Mouse (Mus musculus) cerebellum, adult 2 months (tissue): ENCODE measurements around the gene Stat5b. TPM values are rescaled to one million over a fixed set of nuclear protein-coding genes. Genes with fewer than 3 reads are reported as not detected.

Experiments used
- DNase-seq, 2 experiments: peaks; one replicate each; pipeline ENCODE4 v3.0.0; 2021
- H3K27ac ChIP-seq: fragments of 200-500 bp; 2 replicates; pipeline ENCODE4 v1.5.1; 2012; ENCODE audit warnings: low read length, control low read depth, inconsistent platforms; ENCODE audit not compliant: insufficient read depth
- H3K27me3 ChIP-seq: fragments of 200-500 bp; 2 replicates; pipeline ENCODE4 v1.6.1; 2012; ENCODE audit warnings: inconsistent platforms, mild to moderate bottlenecking, low read length, moderate library complexity; ENCODE audit not compliant: control insufficient read depth, insufficient read depth
- H3K4me1 ChIP-seq: fragments of 200-500 bp; 2 replicates; pipeline ENCODE4 v1.6.1; 2011; ENCODE audit warnings: low read length; ENCODE audit not compliant: control insufficient read depth, insufficient read depth
- H3K4me3 ChIP-seq: fragments of 200-500 bp; replicated peaks from 2 replicates; pipeline ENCODE3; 2011; ENCODE audit warnings: mild to moderate bottlenecking, low read depth, low read length, control low read depth; ENCODE audit not compliant: insufficient read depth
- CTCF ChIP-seq: fragments of 200-500 bp; IDR thresholded peaks from 2 replicates; pipeline ENCODE4 v1.5.1; 2011; ENCODE audit warnings: low read depth, mild to moderate bottlenecking, control low read depth, low read length, moderate library complexity, borderline replicate concordance; ENCODE audit not compliant: insufficient read depth
- POLR2A ChIP-seq: fragments of 200-500 bp; IDR thresholded peaks from 2 replicates; pipeline ENCODE4 v1.6.1; 2011; ENCODE audit warnings: low read length, control low read depth, borderline replicate concordance; ENCODE audit not compliant: insufficient read depth
- WGBS: fragments of 180-500 bp; shearing (Covaris S2); methylation state at CpG from one replicate; pipeline ENCODE4 v1.1.7; 2018; 5-methylcytosine and 5-hydroxymethylcytosine counted together
- polyA plus RNA-seq: library from polyadenylated mRNA; depleted of rRNA; stranded (reverse); fragments of >200 nt; gene quantifications from 2 replicates; pipeline ENCODE4 v1.2.3, GENCODE M21; 2012

Stat5b gene
- polyA plus RNA-seq, 1 experiment: 33.6 TPM

GRCm38 (mm10) chr11:100811132-100811531 lies 39.4 kb downstream of the Stat5b start:
- no peaks in the 10 kb centered on the region for H3K27me3 ChIP-seq
- DNase-seq: no peak
- H3K27ac ChIP-seq: no peak overlapping the region
- H3K4me3 ChIP-seq: no peak overlapping the region
- no peak for TF ChIP-seq POLR2A
- TF ChIP-seq CTCF: 0 out of 2 replicates have a peak, but pooled peaks have one; percentile 19
- H3K4me1 ChIP-seq: no peaks in the 10 kb centered on the region; the same call in 1 of the 2 replicates
- WGBS: 94% methylated on average over 2 of the region's 2 CpGs

DNA sequence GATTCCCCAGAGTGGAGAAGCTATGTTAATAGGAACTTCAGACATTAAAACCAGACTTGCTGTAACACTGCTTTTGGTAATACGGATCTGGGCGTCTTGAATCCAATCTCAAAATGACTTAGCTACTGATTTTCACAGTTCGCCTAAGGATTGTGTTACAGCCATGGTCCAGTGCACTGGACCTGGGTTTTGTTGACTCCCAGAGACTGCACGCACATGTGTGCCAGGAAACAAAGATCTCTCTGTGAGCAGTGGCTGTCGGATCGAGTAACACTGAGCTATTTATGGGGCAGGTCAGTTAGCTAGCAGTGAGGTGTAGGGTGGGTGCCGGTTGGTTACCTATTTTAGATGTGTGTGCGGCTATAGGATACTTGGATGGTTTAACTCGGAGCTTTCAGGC lies 40.0 kb downstream of the Stat5b start:
- 87% methylated on average over 9 of the region's 9 CpGs for WGBS
- H3K4me3 ChIP-seq: no peak overlapping the region
- H3K27ac ChIP-seq: no peak overlapping the region
- no peaks in the 10 kb centered on the region for H3K4me1 ChIP-seq
- no peaks in the 10 kb centered on the region for H3K27me3 ChIP-seq
- TF ChIP-seq CTCF (no peak), POLR2A (no peak)
- no peak for DNase-seq

DNA sequence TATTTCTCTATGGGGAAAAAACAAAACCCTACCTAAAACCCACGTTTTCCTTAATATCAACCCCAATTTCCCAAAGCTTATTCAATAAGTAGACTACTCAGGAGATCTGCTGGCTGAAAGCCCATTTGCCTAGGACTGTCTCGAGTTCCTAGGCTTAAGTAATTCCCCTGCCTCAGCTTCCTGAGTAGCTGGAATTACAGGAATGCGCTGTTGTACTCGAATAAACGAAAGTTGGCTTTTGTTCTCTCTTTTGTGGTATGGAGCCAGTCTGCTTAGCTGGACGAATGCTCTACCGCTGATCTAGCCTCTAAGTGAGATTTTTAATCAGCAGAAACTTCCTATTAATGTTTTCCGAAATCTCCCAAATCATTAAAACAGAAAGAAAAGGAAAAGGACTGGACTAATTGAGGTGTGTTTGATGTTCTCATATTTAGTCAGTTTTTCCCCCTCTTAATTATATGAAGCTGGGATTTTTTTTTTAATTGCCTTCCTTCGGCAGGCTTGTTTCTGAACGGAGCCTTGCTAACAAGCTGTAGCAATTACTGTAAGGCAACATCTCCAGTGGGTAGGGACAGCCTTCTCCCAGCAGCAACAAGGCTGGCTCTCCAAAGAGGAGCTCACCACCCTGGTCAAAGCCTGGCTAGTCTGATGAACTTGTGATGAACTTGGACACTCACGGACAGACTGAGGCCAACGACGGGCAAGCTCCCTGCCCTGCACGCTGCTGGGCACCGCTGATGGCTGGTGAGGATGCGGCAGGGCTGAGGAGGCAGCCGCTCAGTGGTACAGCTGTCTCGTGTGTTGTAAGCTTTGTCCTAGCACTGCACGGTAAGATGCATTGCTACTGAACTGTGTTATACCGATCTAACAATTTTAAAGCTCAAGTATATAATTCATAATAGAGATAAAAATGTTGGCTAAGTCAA lies 43.9 kb downstream of the Stat5b start:
- 66% methylated on average over 20 of the region's 20 CpGs for WGBS
- DNase-seq: no peak

DNA sequence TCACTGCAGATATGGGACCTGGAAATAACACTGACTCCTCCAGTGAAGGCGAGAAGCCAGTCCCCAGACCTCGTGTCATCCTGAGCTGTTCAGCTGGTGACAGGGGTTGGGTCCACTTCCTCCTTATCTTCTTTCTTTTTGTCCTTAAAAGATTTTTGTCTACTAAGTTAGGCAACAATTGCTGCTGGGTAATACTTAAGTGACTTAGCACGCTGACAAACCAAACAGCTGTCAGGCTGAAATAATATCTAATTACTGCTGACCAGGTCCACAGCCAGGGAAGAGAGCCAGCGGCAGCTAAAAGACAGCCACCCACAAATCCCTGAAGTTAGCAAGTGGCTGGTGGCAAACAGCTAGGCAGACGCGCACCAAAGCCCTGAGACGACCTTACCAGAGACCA lies 45.0 kb downstream of the Stat5b start:
- Histone ChIP-seq H3K4me3 (no peak overlapping the region), H3K27me3 (no peaks in the 10 kb centered on the region), H3K4me1 (no peaks in the 10 kb centered on the region), H3K27ac (no peak overlapping the region)
- no peak for DNase-seq
- WGBS: 50% methylated on average over 7 of the region's 7 CpGs
- TF ChIP-seq POLR2A (no peak), CTCF (no peak)

More for the DNA sequence above, 43.9 kb downstream of the Stat5b start:
- Histone ChIP-seq H3K4me3 (no peak overlapping the region), H3K27ac (no peak overlapping the region), H3K27me3 (no peaks in the 10 kb centered on the region), H3K4me1 (no peaks in the 10 kb centered on the region)
- TF ChIP-seq POLR2A: no peak
- no peak for TF ChIP-seq CTCF

GRCm38 (mm10) chr11:100804409-100804808 lies 46.1 kb downstream of the Stat5b start:
- no peak for DNase-seq
- Histone ChIP-seq H3K4me1 (no peaks in the 10 kb centered on the region), H3K4me3 (no peak overlapping the region), H3K27ac (no peak overlapping the region), H3K27me3 (no peaks in the 10 kb centered on the region)
- no peak for TF ChIP-seq POLR2A
- no peak for TF ChIP-seq CTCF
- WGBS: 97% methylated on average over 10 of the region's 10 CpGs

- DNase-seq: no peak
- no peak for TF ChIP-seq CTCF
- TF ChIP-seq POLR2A: no peak
- H3K4me1 ChIP-seq: no peaks in the 10 kb centered on the region
- H3K4me3 ChIP-seq: no peak overlapping the region
- no peaks in the 10 kb centered on the region for H3K27me3 ChIP-seq
- H3K27ac ChIP-seq: no peak overlapping the region
- WGBS: 52% methylated on average over 5 of the region's 5 CpGs
Measured at GRCm38 (mm10) chr11:100799426-100799825, 51.1 kb downstream of the Stat5b start.

GRCm38 (mm10) chr11:100796585-100796984 lies 53.9 kb downstream of the Stat5b start:
- TF ChIP-seq CTCF (no peak), POLR2A (no peak)
- 82% methylated on average over 8 of the region's 8 CpGs for WGBS
- Histone ChIP-seq H3K4me1 (0 out of 2 replicates have a peak, but pooled peaks cover 2% of the 10 kb centered on the region), H3K27ac (no peak overlapping the region), H3K27me3 (no peaks in the 10 kb centered on the region), H3K4me3 (no peak overlapping the region)
- DNase-seq: no peak

DNA sequence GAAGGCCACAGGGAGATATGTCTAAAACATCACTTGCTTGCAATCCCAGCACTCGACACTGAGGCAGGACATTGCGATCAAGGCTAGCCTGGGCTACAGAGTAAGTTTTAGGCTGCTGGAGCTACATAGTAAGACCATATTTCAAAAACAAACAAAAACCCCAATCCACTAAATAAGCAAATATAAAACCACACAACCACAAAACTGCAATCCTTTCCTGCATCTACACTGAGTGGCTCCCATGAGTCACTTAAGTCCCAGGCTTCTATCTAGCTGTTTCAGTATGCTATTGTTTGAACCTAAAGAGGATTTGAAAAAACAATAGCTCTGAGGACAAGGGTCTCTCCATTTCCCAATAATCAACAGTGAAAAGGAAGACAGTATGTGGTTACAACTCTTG lies 55.1 kb downstream of the Stat5b start:
- TF ChIP-seq CTCF (no peak), POLR2A (no peak)
- Histone ChIP-seq H3K27ac (no peak overlapping the region), H3K4me1 (peaks cover 5% of the 10 kb centered on the region; the same call in 1 of the 2 replicates), H3K27me3 (no peaks in the 10 kb centered on the region), H3K4me3 (no peak overlapping the region)
- 94% methylated on average over 2 of the region's 2 CpGs for WGBS
- DNase-seq: no peak
